Comparison of ENCODE assay signal across 26 mouse cellular contexts in the genomic region with DNA sequence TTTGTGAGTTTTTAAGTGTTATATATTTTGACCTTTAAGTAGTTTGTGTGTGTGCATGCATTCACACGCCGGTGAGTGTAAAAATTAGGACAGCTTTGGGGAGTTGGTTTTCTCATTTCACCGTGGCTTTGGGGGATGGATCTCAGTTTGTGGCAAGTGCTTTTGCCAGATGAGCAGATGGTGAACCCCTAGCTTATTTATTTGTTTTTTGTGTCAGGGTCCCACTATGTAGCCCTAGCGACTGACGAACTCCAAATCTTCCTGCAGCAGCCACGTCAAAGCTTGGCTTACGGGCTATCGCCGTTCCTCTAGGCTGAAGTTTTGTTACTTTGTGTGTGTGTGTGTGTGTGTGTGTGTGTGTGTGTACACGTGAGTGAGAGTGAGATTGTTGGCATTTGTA. TPM values are rescaled to one million over a fixed set of nuclear protein-coding genes. Genes with fewer than 3 reads are reported as not detected.
DNase-seq lines count a peak whose midpoint lies in the region; TF ChIP-seq lines count a peak whose summit lies in the region.
"Had no signal": no experiment of that assay in that cellular context is flagged by ENCODE, and none has a peak within 500 bp of the region (broad histone marks: within the 10 kb centered on the region; RNA-seq: fewer than 3 reads in every experiment).

No protein-coding gene starts in this region.

- H3K36me3 ChIP-seq in limb, embryonic 10.5 days: peaks cover 54% of the 10 kb centered on the region

- H3K27me3 ChIP-seq in limb, embryonic 10.5 days (ENCODE audit: low read depth, poor library complexity, severe bottlenecking): no peaks in the 10 kb centered on the region
- H3K27me3 ChIP-seq: embryonic facial prominence, embryonic 12.5 days; heart, embryonic 13.5 days had no signal

- WGBS in limb, embryonic 10.5 days: 95% methylated on average over 10 of the region's 10 CpGs

- no peaks in the 10 kb centered on the region for H3K4me1 ChIP-seq in limb, embryonic 10.5 days

- H3K9me3 ChIP-seq in limb, embryonic 10.5 days (replicated peaks): no peaks in the 10 kb centered on the region
- H3K9me3 ChIP-seq: embryonic facial prominence, embryonic 12.5 days; heart, embryonic 13.5 days; midbrain, embryonic 10.5 days had no signal

- no peak for TF ChIP-seq CTCF in layer of hippocampus, adult 2 months (conservative IDR thresholded peaks at IDR 0.05)

- no peak overlapping the region for H3K4me3 ChIP-seq in limb, embryonic 10.5 days
- no peak overlapping the region for H3K4me3 ChIP-seq in layer of hippocampus, adult 2 months
- H3K4me3 ChIP-seq: embryonic facial prominence, embryonic 12.5 days; gastrocnemius, adult 2 months; heart, adult 2 months; heart, embryonic 13.5 days; midbrain, embryonic 10.5 days had no signal

- DNase-seq in heart, adult 11 months: peak; percentile 71
- DNase-seq in heart, adult 9 months (ENCODE audit: low spot score in 2 of 2): no peak
- DNase-seq in spleen, postnatal 4 days (ENCODE audit: low spot score in 2 of 2): peak; percentile 3 to 30
- DNase-seq in spleen, adult 18-20 months: no peak
- peak; percentile 67 for DNase-seq in cerebellum, adult 9-11 months
- peak; percentile 10 for DNase-seq in limb, embryonic 10.5 days (ENCODE audit: low spot score)
- no peak for DNase-seq in layer of hippocampus, adult 2 months (ENCODE audit: low spot score in 2 of 2)
- DNase-seq in kidney, adult 8-10 months: no peak
- DNase-seq: adrenal gland, postnatal 25 days; B cell, adult 2 months; embryo, embryonic 11 days; gastrocnemius, adult 2 months; gastrocnemius, postnatal 36 days; heart, adult 2 months; heart, postnatal 10 days; kidney, adult 18-20 months; kidney, postnatal 36 days; lung, adult 2 months; lung, postnatal 14 days; right cerebral cortex, adult 18-20 months; right cerebral cortex, postnatal 4 days had no signal

- no peak overlapping the region for H3K27ac ChIP-seq in limb, embryonic 10.5 days
- no peak overlapping the region for H3K27ac ChIP-seq in layer of hippocampus, adult 2 months
- H3K27ac ChIP-seq: embryonic facial prominence, embryonic 12.5 days; gastrocnemius, adult 2 months; heart, adult 2 months; heart, embryonic 13.5 days; hindbrain, embryonic 14.5 days; liver, embryonic 14.5 days; midbrain, embryonic 10.5 days had no signal

RNA-seq across cellular contexts. Expression of a gene that starts 39.4 kb away (rescaled TPM):
- 14.2 and 15.9 TPM in 2 replicates for polyA plus RNA-seq in limb, embryonic 10.5 days (2016; fragmentation: Nextera tagmentation; extraction: Ambion mirVana)
- 10 to 100 TPM; 82.8 to 87.7 TPM for total RNA-seq in layer of hippocampus, adult 2 months (2021)

RNA-seq across cellular contexts. Expression of a gene that starts 50.0 kb away (rescaled TPM):
- polyA plus RNA-seq in limb, embryonic 10.5 days (2016; fragmentation: Nextera tagmentation; extraction: Ambion mirVana): 14.3 and 16.2 TPM in 2 replicates
- total RNA-seq in layer of hippocampus, adult 2 months (2021): 10 to 100 TPM; 24.7 to 26.3 TPM

Comparison
In these comparisons a context has a peak if more than half of its experiments do, and no peak if none do; other contexts are left out.
1. DNase-seq: peak in heart, adult 11 months (single experiment), spleen, postnatal 4 days (2 of 2), cerebellum, adult 9-11 months (single experiment) and limb, embryonic 10.5 days (single experiment); none in heart, adult 9 months (0 of 2), spleen, adult 18-20 months (0 of 2), layer of hippocampus, adult 2 months (0 of 2) and kidney, adult 8-10 months (0 of 2).